Mouse (Mus musculus) gastrocnemius, postnatal 36 days (tissue): ENCODE results near the gene Strbp. TPM values are rescaled to one million over a fixed set of nuclear protein-coding genes. Genes with fewer than 3 reads are reported as not detected.

Experiments
- DNase-seq, 2 experiments: peaks; one replicate each; pipeline ENCODE4 v3.0.0; 2022
- intact Hi-C: fragments of 180-260 bp; cut with DNase I; formaldehyde crosslinking; loops from one replicate; pipeline ENCODE4 v1.15.1; 2025
- total RNA-seq, 2 experiments: library from RNA; stranded (reverse); gene quantifications; 2 replicates each; pipeline ENCODE4 v1.2.3; 2021

The Strbp gene
- total RNA-seq, 2 experiments from 2014 or later, result 19.2 to 20.7 TPM

DNA sequence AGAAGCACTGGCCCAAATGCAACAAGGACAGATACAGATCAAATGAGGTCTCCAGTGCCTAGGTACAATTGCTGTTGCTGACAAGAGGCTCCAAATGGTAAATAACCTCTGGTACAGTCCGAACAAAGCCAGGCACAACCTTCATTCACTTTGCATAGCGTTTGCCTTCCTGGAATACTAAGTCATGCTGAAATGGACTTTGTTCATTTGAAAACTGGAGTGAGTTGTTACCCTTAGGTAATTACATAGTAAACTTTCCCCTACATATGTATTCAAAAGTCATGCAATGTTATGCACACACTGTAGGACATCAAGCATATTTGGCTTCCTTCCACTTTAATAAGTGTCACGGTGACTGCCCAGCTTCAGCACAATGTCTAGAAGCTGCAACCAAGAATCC, 5.2 kb upstream of the Strbp start:
- intact Hi-C loops, result no loop called here
- no peak for DNase-seq

DNA sequence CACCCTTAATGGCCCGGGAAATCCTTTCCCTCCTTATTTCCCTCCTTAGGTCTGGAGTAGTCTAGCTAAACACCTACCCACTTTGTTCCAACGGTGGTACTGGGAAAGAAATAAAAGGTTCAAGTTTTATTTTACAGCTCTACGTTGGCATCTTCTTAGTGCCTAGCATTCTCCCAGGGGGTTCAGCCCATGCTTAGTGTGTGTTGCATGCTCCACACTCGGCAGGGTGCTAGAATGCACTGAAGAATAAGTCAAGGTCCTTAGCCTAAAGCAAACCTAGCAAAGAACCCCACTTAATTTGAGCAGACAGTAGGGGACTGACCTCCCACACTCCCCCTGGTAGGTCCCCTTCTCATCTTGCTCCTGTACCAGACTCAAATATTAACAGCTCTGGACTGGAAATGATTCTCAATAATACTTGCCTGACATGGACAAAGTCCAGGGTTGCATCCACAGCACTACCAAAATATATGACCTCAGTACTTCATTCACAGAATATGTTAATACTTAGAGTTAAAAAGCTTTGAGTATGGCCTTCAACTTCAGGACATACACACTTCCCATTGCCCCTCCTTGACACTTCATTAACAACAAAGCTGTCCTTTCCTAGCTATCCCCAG, 592 bp upstream of the Strbp start:
- intact Hi-C loops, result loop anchor here (5.0 kb wide), 1 partner anchor 43 kb away; no protein-coding TSS in a partner anchor
- DNase-seq, result no peak

DNA sequence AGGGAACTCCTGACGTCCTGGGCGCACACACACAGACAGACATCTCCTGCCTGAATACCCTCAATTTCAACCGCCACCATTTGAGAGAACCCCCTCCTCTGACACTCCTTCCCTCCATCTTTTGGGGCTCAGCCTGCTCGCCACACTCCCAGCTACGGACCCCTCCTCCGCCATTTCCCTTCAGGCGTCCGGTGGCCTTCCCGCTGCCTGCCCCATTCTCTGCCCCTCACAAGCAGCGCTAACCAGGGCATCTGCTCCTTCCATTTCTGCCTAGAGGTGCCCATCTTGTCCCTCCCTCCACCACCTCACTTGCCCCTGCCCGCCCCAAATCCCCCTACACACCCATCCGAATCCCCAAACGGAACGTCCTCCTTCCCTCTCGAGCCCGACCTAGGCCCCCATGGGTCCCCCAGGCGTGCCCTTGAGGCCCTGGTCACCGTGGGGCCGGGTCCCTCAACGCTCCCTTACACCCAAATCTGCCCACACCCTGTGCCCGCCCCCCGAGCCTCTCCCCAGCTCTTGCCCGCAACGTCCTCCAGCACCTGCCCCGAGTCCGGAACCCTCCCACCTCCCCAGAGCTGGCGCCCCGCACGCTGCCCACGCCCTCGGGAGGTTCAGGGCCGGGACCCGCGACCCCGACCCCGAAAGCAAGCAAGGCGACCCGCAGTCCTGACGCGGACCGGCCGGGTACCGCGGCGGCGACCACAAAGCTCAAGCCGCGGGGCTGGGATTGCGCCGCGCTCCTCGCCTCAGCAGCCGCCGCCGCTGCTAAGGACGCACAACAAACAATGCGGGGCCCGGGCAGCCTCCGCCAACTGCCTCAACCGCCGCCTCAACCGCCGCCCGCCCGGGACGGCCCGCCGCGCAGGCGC, 1.1 kb downstream of the Strbp start:
- peak; percentile 6 to 31 for DNase-seq
- intact Hi-C loops, result loop anchor here (2.0 to 5.0 kb wide), 2 partner anchors 45 to 68 kb away; no protein-coding TSS in a partner anchor

DNA sequence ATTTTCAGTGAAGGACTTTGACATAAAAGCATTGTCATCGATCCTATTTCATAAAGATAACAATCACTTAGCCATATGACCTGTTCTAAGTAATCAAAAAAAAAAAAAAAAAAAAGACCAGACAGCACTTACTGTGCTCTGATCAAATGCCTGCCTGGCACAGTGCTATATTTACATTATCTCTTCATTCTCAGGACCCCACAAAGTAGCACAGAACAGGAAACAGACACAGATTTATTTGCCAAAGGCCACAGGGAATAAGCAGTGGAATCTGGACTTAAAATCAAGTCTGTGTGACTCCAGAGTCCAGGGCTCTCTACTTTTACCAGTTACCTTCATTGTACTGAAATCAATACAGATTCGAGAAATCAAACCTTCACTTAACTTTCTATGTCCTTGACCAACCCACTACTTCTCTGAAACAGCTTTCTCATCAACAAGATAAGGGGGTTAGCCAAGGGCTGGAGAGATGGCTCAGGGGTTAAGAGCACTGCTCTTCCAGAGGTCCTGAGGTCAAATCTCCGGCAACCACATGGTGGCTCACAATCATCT, 14.5 kb downstream of the Strbp start:
- DNase-seq, result no peak
- intact Hi-C loops, result no loop called here

DNA sequence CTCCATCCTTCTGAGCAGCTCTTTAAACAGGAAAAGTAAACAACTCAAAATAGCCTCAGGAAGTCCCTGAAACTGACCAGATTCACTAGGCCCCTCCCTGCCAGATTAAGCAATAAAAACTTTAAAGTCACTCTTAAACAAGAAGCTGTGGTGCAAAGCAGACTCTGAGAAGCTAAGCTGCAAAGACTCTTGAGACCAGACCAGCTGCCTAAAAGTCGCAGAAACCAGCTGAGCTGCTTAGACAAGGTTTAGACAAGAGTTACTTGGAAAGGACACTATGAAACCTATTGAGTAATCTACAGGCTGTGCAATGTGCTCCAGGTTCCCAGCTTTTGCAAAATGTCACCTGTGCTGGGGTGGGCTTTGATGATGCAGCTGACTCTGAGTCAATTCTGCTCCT, 16.6 kb downstream of the Strbp start:
- DNase-seq, result no peak

DNA sequence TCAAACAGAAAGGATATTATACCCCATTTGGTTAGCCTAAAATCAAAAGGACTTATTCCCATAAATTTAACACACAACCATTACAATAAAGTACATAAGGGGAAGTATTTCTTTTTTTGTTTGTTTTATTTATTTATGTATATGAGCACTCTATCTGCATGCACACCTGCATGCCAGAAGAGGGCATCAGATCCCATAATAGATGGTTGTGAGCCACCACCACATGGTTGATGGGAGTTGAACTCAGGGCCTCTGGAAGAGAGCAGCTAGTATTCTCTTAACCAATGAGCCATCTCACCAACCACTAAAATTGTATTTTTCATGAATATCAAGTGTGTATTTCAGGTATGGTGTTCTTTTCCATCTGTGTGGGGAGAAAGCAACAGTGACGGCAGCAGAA, 18.8 kb downstream of the Strbp start:
- intact Hi-C loops, result no loop called here
- no peak for DNase-seq

More for the DNA sequence above, 16.6 kb downstream of the Strbp start:
- intact Hi-C loops, result no loop called here

DNA sequence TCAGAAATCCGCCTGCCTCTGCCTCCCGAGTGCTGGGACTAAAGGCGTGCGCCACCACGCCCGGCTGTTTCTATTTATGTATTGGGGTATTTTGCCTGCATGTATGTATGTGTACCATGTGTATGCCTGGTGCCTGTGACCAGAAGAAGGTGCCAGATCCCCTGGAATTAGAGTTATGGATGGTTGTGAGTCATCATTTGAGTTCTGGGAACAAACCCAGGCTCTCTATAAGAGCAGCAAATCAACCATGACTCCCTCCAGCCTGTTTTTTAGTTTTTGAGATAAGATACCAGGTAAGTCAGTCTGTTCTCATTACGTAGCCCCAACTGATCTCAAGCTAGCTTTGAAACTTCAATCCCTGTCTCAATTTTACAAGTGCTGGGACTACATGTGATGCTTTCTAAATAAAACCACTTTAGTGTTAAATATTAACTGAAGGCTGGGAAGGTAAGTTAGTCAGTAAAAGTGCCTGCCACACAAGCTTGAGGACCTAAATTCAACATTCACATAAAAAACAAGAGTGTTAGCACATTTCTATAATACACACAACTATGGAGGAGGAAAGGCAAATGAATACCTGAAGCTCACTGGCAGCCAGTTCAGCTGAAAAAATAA, 21.4 kb downstream of the Strbp start:
- no peak for DNase-seq
- intact Hi-C loops, result no loop called here

DNA sequence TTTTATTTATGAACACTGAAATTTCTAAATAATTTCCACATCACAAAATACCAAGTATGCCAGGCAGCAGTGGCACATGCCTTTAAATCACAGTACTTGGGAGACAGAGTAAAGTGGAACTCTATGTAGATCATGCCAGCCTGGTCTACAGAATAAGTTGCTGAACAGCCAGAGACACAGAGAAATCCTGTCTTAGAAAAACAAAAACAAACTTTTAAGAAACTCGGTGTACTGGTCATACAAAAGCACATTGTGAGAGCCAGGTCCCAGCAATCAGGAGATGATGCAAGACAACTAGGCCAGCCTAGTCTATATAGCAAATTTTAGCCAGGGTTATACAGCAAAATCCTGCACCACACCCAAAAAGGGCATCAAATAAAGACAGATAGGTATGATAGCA, 52.6 kb downstream of the Strbp start:
- DNase-seq, result no peak
- intact Hi-C loops, result no loop called here

DNA sequence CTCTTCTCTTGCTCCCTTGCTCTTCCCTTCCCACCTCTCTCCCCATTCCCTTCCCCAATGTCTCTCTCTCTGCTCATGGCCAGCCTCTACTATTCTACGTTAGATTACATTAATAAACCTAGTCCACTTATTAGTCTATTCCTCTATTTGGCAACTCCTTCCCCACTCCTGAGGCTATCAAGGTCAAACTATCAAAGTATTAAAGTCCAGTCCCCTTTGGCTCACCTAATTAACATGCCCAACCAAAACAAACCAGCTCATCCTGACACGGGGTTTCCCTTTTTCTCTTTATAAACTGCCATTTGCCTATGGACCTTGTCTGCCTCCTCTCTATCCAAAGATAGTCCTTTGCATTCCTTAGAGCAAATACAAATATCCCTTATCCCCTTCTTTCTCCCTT, 54.1 kb downstream of the Strbp start:
- no peak for DNase-seq
- intact Hi-C loops, result no loop called here

DNA sequence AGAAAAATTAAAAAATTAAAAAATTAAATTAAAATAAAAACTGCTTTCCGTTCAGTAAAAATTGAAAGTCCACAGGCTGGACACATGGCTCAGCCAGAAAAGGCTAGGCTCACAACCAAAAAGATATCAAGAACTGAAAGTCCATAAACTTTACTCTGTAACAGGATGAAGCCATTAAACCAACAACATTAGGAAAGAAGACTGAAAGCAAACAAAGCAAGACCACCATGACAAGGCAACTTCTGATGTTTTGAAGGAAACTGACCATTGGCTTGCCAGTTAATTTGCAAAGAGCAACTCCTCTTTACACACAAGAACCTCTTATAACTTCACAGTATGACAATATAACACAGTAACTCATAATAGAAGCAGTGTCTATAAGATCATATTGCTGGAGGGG, 54.7 kb downstream of the Strbp start:
- intact Hi-C loops, result no loop called here
- no peak for DNase-seq

DNA sequence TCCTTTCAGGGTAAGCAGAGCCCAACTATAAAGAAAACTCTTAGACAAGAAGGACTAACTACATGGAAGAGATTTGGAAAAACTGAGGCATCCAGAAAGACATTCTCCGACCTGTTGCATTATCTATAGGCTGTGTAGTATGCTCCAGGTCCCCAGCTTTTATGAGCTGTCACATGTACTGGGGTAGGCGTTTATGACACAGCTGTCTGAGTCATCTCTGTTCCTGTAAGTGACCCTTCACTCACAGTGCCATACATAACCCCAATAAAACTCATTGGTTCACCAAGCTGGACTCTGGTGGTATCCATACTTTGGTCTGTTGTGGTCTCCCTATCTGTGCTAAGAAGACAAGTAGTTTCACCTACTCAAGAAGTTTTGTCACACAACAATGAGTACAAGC, 80.3 kb downstream of the Strbp start:
- intact Hi-C loops, result no loop called here
- no peak for DNase-seq

DNA sequence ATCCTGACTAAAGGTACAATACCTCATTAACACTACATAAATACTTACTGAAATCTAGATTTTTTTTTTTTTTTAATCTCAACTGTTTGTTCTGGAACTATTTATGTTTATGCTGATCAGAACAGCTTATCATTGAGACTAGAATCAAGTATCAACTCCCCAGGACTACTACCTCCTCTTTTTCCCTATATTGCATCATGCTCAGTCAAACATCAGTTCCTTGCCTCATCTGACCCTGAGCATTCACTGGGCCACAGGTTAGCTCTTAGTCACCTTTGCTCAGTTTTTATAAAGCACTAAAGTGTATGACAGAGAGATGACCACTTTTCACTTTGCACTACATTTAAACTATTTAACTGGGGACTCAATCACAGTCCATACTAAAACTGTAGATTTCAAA, 115.7 kb downstream of the Strbp start:
- no peak for DNase-seq
- intact Hi-C loops, result no loop called here

DNA sequence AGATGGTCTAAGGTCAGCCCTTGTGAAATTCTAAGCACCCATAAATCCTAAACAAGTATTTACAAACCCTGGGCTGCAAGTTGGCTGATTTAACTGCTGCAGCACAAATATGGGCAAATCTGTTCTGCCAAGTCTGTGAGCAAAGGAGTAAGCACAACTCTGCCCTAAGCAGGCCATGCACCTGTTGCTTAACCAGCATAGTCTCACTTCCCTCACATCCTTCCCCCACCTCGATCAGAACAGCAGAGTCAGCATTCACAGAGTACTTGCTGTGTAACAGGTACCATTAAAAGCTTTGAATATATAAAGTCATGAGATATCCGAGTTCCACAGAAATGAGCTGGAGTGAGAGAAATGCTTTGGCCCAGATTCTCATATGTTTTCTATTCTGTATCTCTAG, 125.5 kb downstream of the Strbp start:
- intact Hi-C loops, result no loop called here
- no peak for DNase-seq

DNA sequence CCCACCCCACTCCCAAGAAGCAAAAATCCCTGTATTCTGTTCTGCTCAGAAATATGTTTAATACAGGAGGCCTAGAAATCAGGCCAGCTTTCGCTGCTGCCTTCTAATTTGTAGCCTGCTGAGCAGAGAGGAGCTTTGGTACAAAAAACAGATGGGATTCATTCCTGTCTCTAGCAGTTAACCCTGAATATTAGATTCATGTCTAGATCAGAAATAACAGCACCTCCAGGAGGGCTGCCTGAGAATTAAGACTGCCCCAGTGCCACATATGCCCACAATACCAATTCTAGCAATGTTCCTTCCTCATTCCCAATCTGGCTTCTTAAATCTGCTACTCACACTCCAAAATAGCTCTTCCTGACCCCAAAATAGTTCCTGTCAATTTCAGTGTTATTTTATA, 127.0 kb downstream of the Strbp start:
- no peak for DNase-seq
- intact Hi-C loops, result no loop called here

DNA sequence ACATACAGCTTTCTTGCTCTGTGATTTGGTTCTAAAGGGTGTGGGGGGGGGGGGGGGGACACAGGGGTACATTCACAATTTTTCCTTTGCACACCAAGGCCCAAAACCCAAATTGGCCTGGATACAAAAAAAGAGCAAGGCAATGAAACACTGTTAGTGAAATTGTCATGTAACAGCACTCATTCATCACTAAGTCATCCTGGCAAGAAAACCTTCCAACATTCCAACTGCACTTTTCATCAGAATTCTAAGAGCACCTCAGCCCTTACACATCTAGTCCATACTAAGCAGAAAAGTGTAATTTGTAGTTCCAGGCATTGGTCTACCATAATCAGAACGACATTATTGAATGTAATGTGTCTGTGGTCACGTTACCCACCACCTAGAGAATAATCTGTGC, 131.5 kb downstream of the Strbp start:
- DNase-seq, result no peak
- intact Hi-C loops, result no loop called here

DNA sequence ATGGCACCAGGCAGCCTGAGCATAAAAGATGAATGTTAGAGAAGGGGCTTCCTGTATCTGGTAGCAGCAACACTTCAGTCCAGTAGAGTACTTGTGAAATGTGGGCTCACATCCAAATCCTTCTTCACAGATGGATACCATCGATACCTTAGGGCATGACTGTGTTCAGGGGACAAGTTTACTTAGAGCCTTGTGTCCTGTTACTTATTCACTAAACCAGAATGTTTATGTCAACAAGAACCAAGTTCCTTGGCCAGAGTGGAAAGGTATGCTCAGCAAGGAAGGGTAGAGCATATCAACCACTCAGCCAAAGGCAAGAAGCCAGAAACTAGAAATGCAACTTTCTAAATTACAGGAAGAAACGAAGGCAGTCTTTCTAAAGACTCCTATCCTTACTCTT, 133.0 kb downstream of the Strbp start:
- intact Hi-C loops, result no loop called here
- DNase-seq, result no peak

DNA sequence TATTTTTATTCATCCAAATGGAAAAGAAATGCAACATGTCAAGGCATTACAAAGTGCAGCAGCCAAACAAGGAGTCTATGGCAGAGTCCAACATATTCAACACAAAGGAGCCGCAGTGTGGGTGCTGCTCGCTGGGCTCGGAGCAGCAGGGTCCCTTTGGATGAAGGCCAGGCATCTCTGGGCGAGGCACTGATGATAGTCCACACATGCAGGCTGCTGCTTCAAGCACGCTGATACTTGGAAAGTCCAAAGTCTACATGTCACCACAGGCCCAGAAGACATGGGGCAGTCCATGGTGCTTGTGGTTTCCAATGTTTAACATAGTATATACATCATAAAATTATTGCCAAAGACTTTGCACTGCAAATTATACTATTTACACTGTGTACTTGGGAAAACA, 133.8 kb downstream of the Strbp start:
- intact Hi-C loops, result no loop called here
- no peak for DNase-seq

DNA sequence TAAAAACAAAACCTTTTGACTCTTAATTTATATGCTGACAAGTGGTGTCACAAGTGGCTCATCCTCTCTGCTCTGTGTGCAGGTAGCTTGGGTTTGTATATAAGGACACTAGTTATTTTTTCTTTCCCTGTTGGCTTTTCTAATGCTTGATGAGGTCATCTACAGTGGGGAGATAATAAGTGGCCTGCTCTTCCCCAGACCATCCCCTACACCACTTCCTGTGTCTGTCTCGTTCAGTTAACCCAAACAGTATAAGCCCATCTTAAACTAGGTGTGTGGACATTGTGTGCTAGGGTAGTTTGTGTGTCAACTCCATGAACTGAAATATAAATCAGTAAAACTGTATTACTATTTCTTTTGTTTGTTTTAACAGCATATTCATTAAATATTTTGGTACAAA, 137.6 kb downstream of the Strbp start:
- intact Hi-C loops, result no loop called here
- DNase-seq, result no peak

DNA sequence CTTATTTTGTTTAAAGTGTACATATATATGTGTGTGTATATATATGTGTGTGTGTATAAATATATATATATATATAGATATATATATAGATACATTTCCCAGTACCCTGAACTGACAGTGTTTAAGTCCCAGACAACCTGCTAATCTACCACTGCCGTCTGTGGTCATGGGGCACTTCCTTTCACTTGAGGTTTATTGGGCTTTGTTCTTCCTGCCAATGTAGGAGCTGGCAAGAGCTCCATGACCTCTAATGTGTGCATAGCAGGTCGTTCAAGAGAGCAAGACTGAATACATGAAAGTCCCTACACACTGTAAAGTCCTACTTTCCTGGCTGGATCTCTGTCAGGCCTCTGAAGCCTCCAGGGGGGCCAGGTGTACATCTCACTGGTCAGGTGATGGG, 138.1 kb downstream of the Strbp start:
- intact Hi-C loops, result no loop called here

DNA sequence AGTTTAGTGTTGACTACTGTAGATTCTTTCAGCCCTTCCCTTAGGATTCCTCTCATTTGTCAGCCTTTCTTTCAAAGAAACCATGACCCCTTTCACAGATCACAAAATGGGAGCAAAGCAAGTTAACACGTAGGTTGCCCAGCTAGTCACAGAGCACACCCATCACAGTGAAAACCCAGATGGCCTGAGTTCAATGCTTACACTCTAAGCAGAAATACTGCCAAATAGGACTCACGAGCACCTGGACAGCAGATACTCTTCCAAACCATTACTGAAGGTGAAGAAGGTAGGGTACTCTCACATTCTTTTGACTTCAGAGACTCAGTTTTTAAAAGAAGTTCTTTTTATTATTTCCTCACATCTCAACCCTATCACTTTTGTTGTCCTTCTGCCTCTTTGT, 147.3 kb downstream of the Strbp start:
- intact Hi-C loops, result no loop called here

More for the DNA sequence above, 138.1 kb downstream of the Strbp start:
- no peak for DNase-seq

DNA sequence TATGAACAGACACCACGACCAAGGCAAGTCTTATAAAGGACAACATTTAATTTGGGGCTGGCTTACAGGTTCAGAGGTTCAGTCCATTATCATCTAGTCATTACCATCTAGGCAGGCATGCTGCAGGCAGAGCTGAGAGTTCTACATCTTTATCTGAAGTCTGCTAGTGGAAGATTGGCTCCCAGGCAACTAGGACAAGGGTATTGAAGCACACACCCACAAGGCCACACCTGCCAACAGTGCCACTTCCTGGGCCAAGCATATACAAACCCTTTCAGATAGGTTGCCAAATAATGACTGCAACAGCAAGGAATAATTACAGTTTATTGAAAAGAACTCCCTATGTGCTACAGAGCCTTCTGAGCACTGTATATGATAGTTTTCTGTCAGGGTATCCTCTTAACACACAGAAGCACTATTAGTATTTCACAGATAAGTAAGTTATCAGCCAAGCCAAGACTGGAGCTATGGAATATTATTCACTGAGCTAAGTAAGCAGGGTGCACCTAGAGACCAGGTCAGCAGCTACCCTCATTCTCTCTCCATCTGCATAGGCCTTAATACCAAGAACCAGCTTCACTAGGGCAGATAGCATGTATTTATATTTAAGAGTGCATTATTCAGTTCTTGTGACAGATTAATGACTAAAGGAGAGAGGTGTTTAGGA, 154.2 kb downstream of the Strbp start:
- DNase-seq, result no peak
- intact Hi-C loops, result no loop called here

More for the DNA sequence above, 147.3 kb downstream of the Strbp start:
- no peak for DNase-seq
